Mouse (Mus musculus) embryonic facial prominence, embryonic 14.5 days (tissue): ENCODE data around the gene Kctd17. TPM values are rescaled to one million over a fixed set of nuclear protein-coding genes. Genes with fewer than 3 reads are reported as not detected.

Experiments
- ATAC-seq: fragments of 200-750 bp; cut with Nextera tagmentation; 2 replicates; pipeline ENCODE4 v1.8.0; 2017; ENCODE audit warnings: low read depth, moderate number of reproducible peaks, moderate TSS enrichment
- DNase-seq: peaks from one replicate; pipeline ENCODE4 v3.0.0-alpha.2; 2015; ENCODE audit warnings: low spot score
- H3K27ac ChIP-seq: fragments of 300-500 bp; sonication (generic); replicated peaks from 2 replicates; pipeline ENCODE4 v1.5.1; 2014; ENCODE audit warnings: low read depth, mild to moderate bottlenecking, low read length, moderate library complexity
- H3K27me3 ChIP-seq: fragments of 300-500 bp; sonication (generic); replicated peaks from 2 replicates; pipeline ENCODE4 v1.6.1; 2014; ENCODE audit warnings: low read length; ENCODE audit not compliant: control insufficient read depth, insufficient read depth
- H3K36me3 ChIP-seq: fragments of 300-500 bp; sonication (generic); 2 replicates; pipeline ENCODE4 v1.6.1; 2014; ENCODE audit warnings: low read length, mixed read lengths; ENCODE audit not compliant: control insufficient read depth, insufficient read depth
- H3K4me1 ChIP-seq: fragments of 300-500 bp; sonication (generic); 2 replicates; pipeline ENCODE4 v1.6.1; 2014; ENCODE audit warnings: antibody characterized with exemption, low read length; ENCODE audit not compliant: control insufficient read depth, insufficient read depth
- H3K4me2 ChIP-seq: fragments of 300-500 bp; sonication (generic); 2 replicates; pipeline ENCODE4 v1.6.1; 2014; ENCODE audit warnings: low read depth, mild to moderate bottlenecking, low read length, moderate library complexity, mixed read lengths
- H3K4me3 ChIP-seq: fragments of 300-500 bp; sonication (generic); 2 replicates; pipeline ENCODE4 v1.5.1; 2014; ENCODE audit warnings: low read depth, mild to moderate bottlenecking, low read length
- H3K9ac ChIP-seq: fragments of 300-500 bp; sonication (generic); 2 replicates; pipeline ENCODE4 v1.6.1; 2014; ENCODE audit warnings: low read depth, mild to moderate bottlenecking, low read length, moderate library complexity, mixed read lengths
- H3K9me3 ChIP-seq: fragments of 300-500 bp; sonication (generic); 2 replicates; pipeline ENCODE4 v1.6.1; 2016; ENCODE audit warnings: low read length; ENCODE audit not compliant: control insufficient read depth
- WGBS: fragments of 180-500 bp; shearing (Covaris S2); extraction: QIAGEN DNeasy Blood & Tissue Kit; methylation state at CpG from one replicate; pipeline ENCODE4 v1.1.7; 2014; 5-methylcytosine and 5-hydroxymethylcytosine counted together
- polyA plus RNA-seq: library from polyadenylated mRNA; unstranded; fragments of >200 nt; fragmentation: Nextera tagmentation; extraction: Ambion mirVana; gene quantifications from 2 replicates; pipeline ENCODE4 v1.2.1, GENCODE M21; 2014

Gene Kctd17
- polyA plus RNA-seq, 1 experiment from 2014 or later, result 46.9 TPM

DNA sequence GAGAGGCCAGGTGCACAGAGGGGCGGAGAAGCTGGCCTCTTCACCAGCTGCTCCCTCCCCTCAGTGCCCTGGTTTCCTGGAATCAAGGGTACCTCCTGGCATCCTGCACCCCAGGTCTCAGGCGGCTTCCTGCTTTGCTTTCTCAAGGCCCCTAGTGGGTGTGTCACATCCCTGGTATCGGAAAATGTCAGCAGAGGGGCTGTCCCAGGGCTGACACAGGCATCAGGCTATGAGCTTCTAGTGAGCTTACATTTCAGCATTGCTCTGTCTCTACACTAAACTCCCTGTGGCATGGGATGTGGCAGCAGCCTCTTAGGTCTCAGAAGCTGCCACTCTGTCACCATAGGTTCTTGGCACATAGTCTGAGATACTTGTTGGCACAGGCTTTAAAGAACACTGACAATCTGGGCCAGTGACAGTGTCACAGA lies 47.3 kb downstream of the Kctd17 start:
- Histone ChIP-seq H3K4me2 (no peak overlapping the region), H3K9me3 (no peaks in the 10 kb centered on the region), H3K27ac (no peak overlapping the region), H3K9ac (no peak overlapping the region), H3K4me3 (no peak overlapping the region), H3K27me3 (no peaks in the 10 kb centered on the region), H3K4me1 (no peaks in the 10 kb centered on the region), H3K36me3 (no peaks in the 10 kb centered on the region)
- ATAC-seq, result peak; percentile 6; the same call in 1 of the 2 replicates
- DNase-seq, result peak; percentile 8
- WGBS, result 50% methylated on average over 3 of the region's 3 CpGs

DNA sequence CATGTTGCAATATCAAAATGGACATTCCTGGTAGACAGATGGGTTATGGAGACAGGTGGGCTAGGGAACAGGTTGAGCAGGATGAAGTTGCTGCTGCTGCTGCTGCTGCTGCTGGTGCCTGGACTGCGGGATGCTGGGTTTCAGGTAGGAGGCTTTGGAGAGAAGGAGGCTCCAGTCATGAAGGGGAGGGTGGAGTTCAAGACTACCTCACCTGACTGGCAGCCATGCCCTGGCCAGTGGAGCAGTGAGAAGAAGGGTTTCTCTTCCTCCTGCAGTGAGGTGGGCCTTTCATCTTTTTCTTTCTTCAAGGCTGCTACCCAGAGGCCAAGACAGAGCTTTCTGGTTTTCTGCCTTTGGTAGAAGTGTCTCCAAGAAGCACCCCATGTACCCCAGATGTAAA lies 48.5 kb downstream of the Kctd17 start:
- Histone ChIP-seq H3K27me3 (no peaks in the 10 kb centered on the region), H3K36me3 (no peaks in the 10 kb centered on the region), H3K4me2 (no peak overlapping the region), H3K4me1 (no peaks in the 10 kb centered on the region), H3K4me3 (no peak overlapping the region), H3K9me3 (no peaks in the 10 kb centered on the region), H3K27ac (no peak overlapping the region), H3K9ac (no peak overlapping the region)
- DNase-seq (no peak), ATAC-seq (no peak)
- WGBS, result 85% methylated on average over 1 of the region's 1 CpGs

DNA sequence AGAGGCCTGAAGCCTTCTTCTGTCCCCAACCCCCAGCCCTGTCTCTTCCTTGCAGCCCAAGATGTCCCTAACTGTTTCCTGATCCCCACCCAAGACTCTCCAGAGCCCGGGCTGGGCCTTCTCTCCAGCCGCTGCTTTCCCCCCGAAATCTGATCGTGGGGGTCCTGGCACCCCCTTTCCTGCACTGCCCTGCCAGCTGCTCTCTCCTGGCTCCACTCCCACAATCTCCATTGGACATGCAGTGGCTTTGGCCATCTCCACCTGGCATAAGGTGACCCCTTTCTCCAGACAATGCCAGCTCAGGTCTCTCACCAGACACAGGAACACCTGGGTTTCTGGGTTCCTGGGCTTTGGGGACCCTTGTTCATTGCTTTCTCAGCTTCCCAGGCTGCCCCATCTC lies 49.7 kb downstream of the Kctd17 start:
- Histone ChIP-seq H3K4me1 (no peaks in the 10 kb centered on the region), H3K4me2 (no peak overlapping the region), H3K27me3 (no peaks in the 10 kb centered on the region), H3K9ac (no peak overlapping the region), H3K27ac (no peak overlapping the region), H3K36me3 (no peaks in the 10 kb centered on the region), H3K4me3 (no peak overlapping the region), H3K9me3 (no peaks in the 10 kb centered on the region)
- DNase-seq (no peak), ATAC-seq (no peak)
- 91% methylated on average over 4 of the region's 4 CpGs for WGBS

DNA sequence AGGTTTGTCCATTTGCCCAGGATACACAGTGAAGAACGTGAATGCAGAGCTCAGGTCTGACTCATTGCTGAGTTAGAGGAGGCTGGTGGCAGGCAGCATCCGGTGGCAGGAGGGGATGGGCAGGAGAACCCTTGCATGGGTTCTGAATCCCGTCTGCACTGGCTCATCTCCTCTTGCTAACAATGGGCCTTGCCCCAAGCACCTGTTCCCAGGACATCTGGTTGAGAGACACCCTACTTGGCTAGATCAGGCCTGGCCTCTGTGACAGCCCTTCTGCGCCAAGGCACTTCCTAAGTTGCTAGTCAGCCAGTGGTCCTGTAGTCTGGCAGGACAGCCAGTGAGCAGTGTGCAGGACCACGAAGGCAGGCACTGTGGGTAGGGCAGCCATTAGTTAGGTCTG lies 51.1 kb downstream of the Kctd17 start:
- WGBS, result 80% methylated on average over 5 of the region's 5 CpGs

DNA sequence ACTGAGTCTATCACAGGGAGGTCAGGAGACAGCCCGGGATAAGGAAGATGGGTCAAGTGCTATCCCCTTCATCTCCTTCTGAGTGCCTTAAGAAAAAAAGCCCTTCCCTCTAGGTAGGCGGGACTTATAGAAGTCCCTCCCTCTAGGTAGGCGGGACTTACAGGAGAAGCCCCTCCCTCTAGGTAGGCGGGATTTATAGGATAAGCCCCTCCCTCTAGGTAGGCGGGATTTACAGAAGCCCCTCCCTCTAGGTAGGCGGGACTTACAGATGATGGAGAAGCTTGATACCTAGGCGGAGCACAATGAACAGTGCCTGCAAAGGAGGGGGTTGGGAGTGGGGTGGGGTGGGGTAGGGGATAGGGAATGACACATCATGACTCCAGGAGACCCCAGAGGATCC lies 51.7 kb downstream of the Kctd17 start:
- H3K4me2 ChIP-seq, result no peak overlapping the region
- H3K9ac ChIP-seq, result no peak overlapping the region
- DNase-seq (no peak), ATAC-seq (no peak)
- no peaks in the 10 kb centered on the region for H3K36me3 ChIP-seq
- H3K4me1 ChIP-seq, result no peaks in the 10 kb centered on the region
- 80% methylated on average over 7 of the region's 7 CpGs for WGBS
- H3K27me3 ChIP-seq, result no peaks in the 10 kb centered on the region
- no peak overlapping the region for H3K27ac ChIP-seq
- no peaks in the 10 kb centered on the region for H3K9me3 ChIP-seq
- H3K4me3 ChIP-seq, result no peak overlapping the region

More for the DNA sequence above, 51.1 kb downstream of the Kctd17 start:
- Histone ChIP-seq H3K9me3 (no peaks in the 10 kb centered on the region), H3K27ac (no peak overlapping the region), H3K4me1 (no peaks in the 10 kb centered on the region), H3K9ac (no peak overlapping the region), H3K4me2 (no peak overlapping the region), H3K27me3 (no peaks in the 10 kb centered on the region), H3K36me3 (no peaks in the 10 kb centered on the region), H3K4me3 (no peak overlapping the region)
- no peak for ATAC-seq
- no peak for DNase-seq

DNA sequence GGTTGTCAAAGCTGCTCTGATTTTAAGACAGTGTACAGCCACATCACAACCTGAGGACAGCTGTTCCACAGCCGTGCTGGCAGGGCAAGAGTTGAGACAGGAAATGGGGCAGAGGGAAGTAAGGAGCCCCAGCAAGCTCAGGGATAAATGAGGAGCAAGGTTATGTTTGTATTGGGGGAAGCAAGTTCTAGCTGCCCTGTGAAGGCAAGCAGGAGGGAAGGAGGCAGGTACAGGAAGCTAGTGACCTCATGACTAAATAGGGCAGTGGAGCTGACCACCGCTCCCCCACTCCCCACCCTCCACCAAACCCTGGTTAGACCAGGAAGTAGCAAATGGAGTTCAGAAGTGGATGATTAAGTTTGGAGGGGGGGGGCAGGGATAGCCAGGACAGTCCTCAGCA lies 52.6 kb downstream of the Kctd17 start:
- WGBS, result 59% methylated on average over 2 of the region's 2 CpGs
- ATAC-seq (no peak), DNase-seq (no peak)
- Histone ChIP-seq H3K4me3 (no peak overlapping the region), H3K4me1 (no peaks in the 10 kb centered on the region), H3K4me2 (no peak overlapping the region), H3K36me3 (no peaks in the 10 kb centered on the region), H3K27ac (no peak overlapping the region), H3K9me3 (no peaks in the 10 kb centered on the region), H3K9ac (no peak overlapping the region), H3K27me3 (no peaks in the 10 kb centered on the region)

DNA sequence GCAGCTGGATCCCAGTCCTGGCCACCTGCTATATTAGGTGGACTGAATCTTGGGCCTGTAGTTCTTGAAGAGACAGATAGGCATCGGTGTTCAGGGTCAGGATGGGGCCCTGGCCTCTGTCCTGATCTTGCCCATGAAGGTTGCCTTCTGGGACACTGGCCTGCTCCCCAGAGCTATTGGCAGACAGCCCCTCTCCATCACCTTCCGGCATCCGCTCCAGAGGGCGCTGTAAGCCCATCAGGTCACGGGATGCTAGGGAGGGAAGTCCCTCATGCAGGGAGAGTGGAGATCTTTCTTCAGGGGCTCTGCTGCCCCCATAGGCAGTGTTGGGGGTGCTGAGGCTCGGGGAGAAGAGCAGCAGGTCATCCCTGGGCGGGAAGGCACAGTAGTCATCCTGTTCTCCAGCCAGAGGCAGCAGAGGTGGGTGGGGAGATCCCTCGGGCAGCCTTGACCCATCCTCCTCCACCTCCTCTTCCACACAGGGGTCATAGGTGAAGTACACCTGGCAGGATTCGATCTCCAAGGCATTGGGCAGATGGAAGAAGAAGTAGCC lies 53.2 kb downstream of the Kctd17 start:
- 47% methylated on average over 9 of the region's 9 CpGs for WGBS
- ATAC-seq, result no peak
- Histone ChIP-seq H3K9ac (no peak overlapping the region), H3K27ac (no peak overlapping the region), H3K4me1 (no peaks in the 10 kb centered on the region), H3K9me3 (no peaks in the 10 kb centered on the region), H3K4me2 (no peak overlapping the region), H3K36me3 (no peaks in the 10 kb centered on the region), H3K27me3 (no peaks in the 10 kb centered on the region), H3K4me3 (no peak overlapping the region)
- no peak for DNase-seq

DNA sequence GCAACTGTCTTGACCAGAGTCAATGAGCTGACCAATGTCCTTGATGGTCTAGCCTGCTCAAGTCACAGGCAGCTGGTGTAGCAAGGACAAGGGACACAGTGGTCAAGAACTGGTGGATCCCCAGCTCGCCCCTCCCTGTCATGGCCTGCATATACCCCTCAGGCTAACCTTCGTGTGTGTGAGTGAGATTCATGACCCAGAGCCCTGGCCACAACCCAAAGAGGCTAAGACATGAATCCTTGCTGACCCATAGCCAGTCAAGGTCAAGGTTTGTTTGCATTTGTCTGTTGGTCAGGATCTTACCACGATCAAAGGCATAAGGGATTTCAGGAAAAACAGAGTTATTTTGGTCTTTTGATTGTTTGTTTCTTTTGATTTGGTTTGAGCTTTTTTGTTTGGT lies 54.2 kb downstream of the Kctd17 start:
- H3K9ac ChIP-seq, result no peak overlapping the region
- 59% methylated on average over 3 of the region's 3 CpGs for WGBS
- no peaks in the 10 kb centered on the region for H3K4me1 ChIP-seq
- no peak overlapping the region for H3K27ac ChIP-seq
- H3K36me3 ChIP-seq, result no peaks in the 10 kb centered on the region
- H3K4me2 ChIP-seq, result no peak overlapping the region
- no peak overlapping the region for H3K4me3 ChIP-seq
- ATAC-seq, result no peak
- no peaks in the 10 kb centered on the region for H3K27me3 ChIP-seq
- DNase-seq, result no peak
- no peaks in the 10 kb centered on the region for H3K9me3 ChIP-seq

DNA sequence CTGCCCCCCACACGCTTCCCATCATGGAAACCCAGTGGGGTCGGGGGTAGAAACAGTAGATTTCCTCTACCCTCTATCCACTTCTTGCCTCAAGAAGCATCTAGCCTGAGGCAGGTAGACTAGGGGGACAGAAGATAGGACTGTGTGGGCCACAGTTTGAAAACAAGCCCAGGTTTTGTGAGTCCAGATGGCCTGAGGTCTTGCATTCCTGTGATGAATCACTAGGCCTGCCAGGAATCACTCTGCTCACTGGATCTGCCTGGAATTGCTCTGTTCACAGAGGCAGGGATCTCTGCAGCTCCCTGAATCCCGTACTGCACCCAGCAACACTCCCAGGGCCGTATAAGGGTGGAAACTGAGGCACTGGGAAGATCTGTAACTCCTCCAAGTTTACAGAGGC lies 54.9 kb downstream of the Kctd17 start:
- ATAC-seq, result no peak
- no peak overlapping the region for H3K27ac ChIP-seq

More for the DNA sequence above, 54.9 kb downstream of the Kctd17 start:
- no peaks in the 10 kb centered on the region for H3K27me3 ChIP-seq
- H3K4me1 ChIP-seq, result no peaks in the 10 kb centered on the region
- H3K36me3 ChIP-seq, result no peaks in the 10 kb centered on the region
- DNase-seq, result no peak
- 69% methylated on average over 4 of the region's 4 CpGs for WGBS
- H3K4me3 ChIP-seq, result no peak overlapping the region
- H3K9me3 ChIP-seq, result no peaks in the 10 kb centered on the region
- H3K9ac ChIP-seq, result no peak overlapping the region
- H3K4me2 ChIP-seq, result no peak overlapping the region
